Mouse (Mus musculus): Measurements from ENCODE around the gene Psma4. TPM values are rescaled to one million over a fixed set of nuclear protein-coding genes. Genes with fewer than 3 reads are reported as not detected.

Gene Psma4
- 336 and 387 TPM in 2 replicates for polyA plus RNA-seq (2014; fragmentation: Nextera tagmentation; extraction: Ambion mirVana)

DNA sequence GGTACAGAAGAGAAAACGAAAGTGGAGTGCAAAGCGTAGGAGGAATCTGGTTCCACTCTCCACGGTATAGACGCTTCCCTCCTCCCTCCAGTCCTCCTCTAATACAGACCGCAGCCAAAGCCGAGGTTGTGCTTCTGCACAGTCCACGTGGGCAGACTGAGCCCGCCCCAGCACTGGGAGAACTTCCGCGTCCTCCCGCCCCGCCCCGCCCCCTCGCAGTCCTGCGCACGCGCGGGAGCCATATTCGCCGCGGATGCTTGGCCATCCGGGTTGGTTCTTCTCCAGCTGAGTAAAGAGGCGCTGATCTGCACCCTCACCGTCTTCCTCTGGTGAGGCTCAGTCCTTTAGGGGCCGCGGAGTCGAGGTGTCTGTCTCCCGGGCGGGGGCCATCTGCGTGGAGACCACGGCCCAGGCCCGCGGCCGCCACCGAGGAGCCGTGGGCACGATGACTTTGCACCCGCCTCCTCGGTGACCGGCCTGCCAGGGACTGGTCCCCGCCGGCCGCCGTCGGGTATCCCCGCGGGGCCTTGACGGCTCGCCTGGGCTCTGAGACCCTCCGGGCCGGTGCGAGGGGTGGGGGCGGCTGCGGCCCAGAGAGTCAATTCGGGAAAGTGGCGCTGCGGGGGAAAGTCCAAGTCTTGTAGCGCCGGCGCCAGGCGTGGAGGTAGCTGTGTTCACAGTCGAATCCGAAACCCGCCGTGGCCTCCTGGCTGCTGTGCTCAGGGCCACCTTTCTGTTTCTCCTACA is at the start of gene Psma4, which contains the start of gene AY074887:
TSS of gene Psma4 (plus strand) at position 216 of the 747 bp plus-strand sequence.
TSS of gene AY074887 (minus strand) at position 424 of the 747 bp plus-strand sequence.
- peak; percentile 100 for ATAC-seq (ENCODE audit: low FRiP score, low TSS enrichment)
- WGBS = 1% methylated on average over 62 of the region's 65 CpGs
- Histone ChIP-seq H3K36me3 (ENCODE audit: control insufficient read depth, insufficient read depth, low read length) (peaks cover 36% of the 10 kb centered on the region), H3K4me2 (replicated peaks; ENCODE audit: low read depth, low read length) (peak within 1 kb of the TSS; percentile 81), H3K27ac (ENCODE audit: low read depth, low read length) (peak within 1 kb of the TSS; percentile 89), H3K4me3 (ENCODE audit: low read length) (peak within 1 kb of the TSS; percentile 92), H3K9me3 (ENCODE audit: control insufficient read depth, low read length) (no peaks in the 10 kb centered on the region), H3K27me3 (ENCODE audit: control insufficient read depth, insufficient read depth, low read length) (no peaks in the 10 kb centered on the region), H3K9ac (ENCODE audit: low read depth, low read length) (peak within 1 kb of the TSS; percentile 81), H3K4me1 (ENCODE audit: control insufficient read depth, insufficient read depth, low read length) (peaks cover 5% of the 10 kb centered on the region; the same call in 1 of the 2 replicates)

DNA sequence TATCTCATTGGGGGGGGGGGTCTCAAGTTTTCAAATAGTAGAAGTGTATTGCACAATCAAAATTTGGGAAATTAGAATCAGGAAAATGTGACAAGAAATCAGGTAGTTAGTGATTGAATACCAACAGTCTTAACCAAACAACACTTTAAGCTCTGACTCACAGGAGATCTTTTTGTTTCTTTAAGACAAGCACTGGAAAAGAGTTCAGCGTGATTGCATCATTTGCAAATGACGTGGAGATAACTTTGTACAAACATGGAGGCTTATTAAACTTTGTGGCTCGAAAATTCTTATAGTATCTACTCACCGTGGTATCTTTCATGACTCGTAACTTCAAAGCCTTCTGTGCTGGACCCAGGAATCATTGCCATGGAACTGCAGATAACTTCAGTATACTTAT is 41.1 kb upstream of the Psma4 start:
- ATAC-seq (ENCODE audit: low FRiP score, low TSS enrichment) = no peak
- H3K27me3 ChIP-seq (ENCODE audit: control insufficient read depth, insufficient read depth, low read length) = no peaks in the 10 kb centered on the region
- H3K4me1 ChIP-seq (ENCODE audit: control insufficient read depth, insufficient read depth, low read length) = no peaks in the 10 kb centered on the region
- no peak overlapping the region for H3K27ac ChIP-seq (ENCODE audit: low read depth, low read length)
- no peaks in the 10 kb centered on the region for H3K9me3 ChIP-seq (ENCODE audit: control insufficient read depth, low read length)
- no peak overlapping the region for H3K4me3 ChIP-seq (ENCODE audit: low read length)
- no peak overlapping the region for H3K9ac ChIP-seq (ENCODE audit: low read depth, low read length)
- no peak overlapping the region for H3K4me2 ChIP-seq (replicated peaks; ENCODE audit: low read depth, low read length)
- peaks cover 68% of the 10 kb centered on the region for H3K36me3 ChIP-seq (ENCODE audit: control insufficient read depth, insufficient read depth, low read length)
- WGBS = 90% methylated on average over 5 of the region's 5 CpGs

DNA sequence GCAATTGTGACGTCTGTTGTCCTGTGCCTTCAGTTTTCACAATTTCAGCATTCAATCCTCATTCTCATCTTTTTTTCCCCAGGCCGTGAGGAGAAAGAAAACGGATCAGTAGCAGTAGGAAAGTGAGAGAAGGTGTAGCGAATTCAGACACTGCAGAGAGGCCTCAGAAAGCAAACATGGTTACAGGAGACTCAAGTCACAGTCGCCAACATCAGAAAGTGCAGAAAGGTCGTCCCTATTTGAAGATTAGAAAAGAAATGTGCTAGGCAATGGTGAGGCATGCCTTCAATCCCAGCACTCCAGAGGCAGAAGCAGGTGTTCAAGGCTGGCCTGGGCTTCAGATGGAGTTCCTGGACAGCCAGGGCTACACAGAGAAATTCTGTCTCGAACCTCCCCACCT is 35.0 kb upstream of the Psma4 start:
- Histone ChIP-seq H3K27ac (ENCODE audit: low read depth, low read length) (no peak overlapping the region), H3K36me3 (ENCODE audit: control insufficient read depth, insufficient read depth, low read length) (peaks cover 10% of the 10 kb centered on the region), H3K9me3 (ENCODE audit: control insufficient read depth, low read length) (0 out of 2 replicates have a peak, but pooled peaks cover 5% of the 10 kb centered on the region), H3K4me1 (ENCODE audit: control insufficient read depth, insufficient read depth, low read length) (no peaks in the 10 kb centered on the region; the same call in 1 of the 2 replicates), H3K9ac (ENCODE audit: low read depth, low read length) (no peak overlapping the region), H3K4me2 (replicated peaks; ENCODE audit: low read depth, low read length) (no peak overlapping the region), H3K27me3 (ENCODE audit: control insufficient read depth, insufficient read depth, low read length) (no peaks in the 10 kb centered on the region), H3K4me3 (ENCODE audit: low read length) (no peak overlapping the region)
- 64% methylated on average over 7 of the region's 7 CpGs for WGBS
- ATAC-seq (ENCODE audit: low FRiP score, low TSS enrichment) = no peak

DNA sequence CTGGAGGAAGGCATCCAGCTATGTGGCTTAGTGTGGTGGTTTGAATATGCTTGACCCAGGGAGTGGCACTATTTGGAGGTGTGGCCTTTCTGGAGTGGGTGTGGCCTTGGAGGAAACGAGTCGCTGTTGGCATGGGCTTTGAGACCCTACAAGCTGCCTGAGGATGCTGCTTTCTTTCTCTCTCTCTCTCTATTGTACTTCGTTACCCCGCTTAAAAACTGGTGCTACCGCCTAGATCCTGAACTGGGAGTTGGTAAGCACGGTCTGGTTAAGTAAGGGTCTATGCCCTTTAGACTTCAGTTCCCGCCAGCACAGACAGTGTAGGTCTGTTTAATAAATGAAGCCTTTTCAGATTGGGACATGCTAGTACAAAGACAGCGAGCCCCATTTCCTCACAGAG is 34.2 kb upstream of the Psma4 start:
- ATAC-seq (ENCODE audit: low FRiP score, low TSS enrichment) = no peak
- Histone ChIP-seq H3K27ac (ENCODE audit: low read depth, low read length) (no peak overlapping the region), H3K9me3 (ENCODE audit: control insufficient read depth, low read length) (0 out of 2 replicates have a peak, but pooled peaks cover 5% of the 10 kb centered on the region), H3K4me2 (replicated peaks; ENCODE audit: low read depth, low read length) (peak overlapping the region; percentile 94; the same call in 1 of the 2 replicates), H3K4me3 (ENCODE audit: low read length) (peak overlapping the region; percentile 73; the same call in 1 of the 2 replicates), H3K36me3 (ENCODE audit: control insufficient read depth, insufficient read depth, low read length) (peaks cover 3% of the 10 kb centered on the region; the same call in 1 of the 2 replicates), H3K27me3 (ENCODE audit: control insufficient read depth, insufficient read depth, low read length) (no peaks in the 10 kb centered on the region), H3K4me1 (ENCODE audit: control insufficient read depth, insufficient read depth, low read length) (no peaks in the 10 kb centered on the region; the same call in 1 of the 2 replicates), H3K9ac (ENCODE audit: low read depth, low read length) (no peak overlapping the region)
- 75% methylated on average over 8 of the region's 8 CpGs for WGBS

DNA sequence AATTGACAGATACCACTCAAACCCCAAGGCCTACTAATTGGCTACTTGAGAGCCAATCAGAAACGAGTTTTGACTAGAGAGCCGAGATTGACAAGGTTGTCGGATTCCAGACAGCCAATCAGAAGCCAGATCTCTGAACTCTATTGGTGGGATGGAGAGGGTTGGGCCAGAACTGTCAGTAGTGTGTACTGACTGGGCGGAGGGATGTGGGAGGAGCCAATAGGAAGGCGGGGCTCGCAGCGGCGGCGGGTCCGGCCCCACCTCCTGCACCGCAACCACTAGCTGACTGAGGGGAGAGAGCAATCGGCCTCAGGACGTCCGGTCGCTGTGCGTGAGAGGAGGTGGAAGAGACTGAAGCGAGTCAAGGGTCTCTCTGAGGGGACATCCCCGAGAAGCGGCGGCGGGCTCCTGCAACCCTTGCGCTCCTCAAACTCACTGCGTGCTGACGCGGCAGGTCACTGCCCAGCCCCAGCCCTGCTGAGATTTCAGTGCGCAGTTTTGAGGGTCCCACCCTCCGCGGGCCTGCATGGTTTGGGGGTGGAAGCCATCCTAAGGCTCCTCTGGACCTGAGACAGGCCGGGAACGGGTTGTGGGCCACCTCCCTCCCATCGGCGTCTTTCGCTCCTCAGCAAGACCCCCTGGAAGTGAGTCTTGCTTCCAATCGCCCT is 33.4 kb upstream of the Psma4 start, which contains the start of gene Hykk:
TSS of gene Hykk (plus strand) at position 274 of the 668 bp plus-strand sequence.
- no peaks in the 10 kb centered on the region for H3K36me3 ChIP-seq (ENCODE audit: control insufficient read depth, insufficient read depth, low read length)
- peak within 1 kb of the TSS; percentile 94 for H3K4me2 ChIP-seq (replicated peaks; ENCODE audit: low read depth, low read length)
- H3K27me3 ChIP-seq (ENCODE audit: control insufficient read depth, insufficient read depth, low read length) = no peaks in the 10 kb centered on the region
- ATAC-seq (ENCODE audit: low FRiP score, low TSS enrichment) = peak; percentile 99
- peak within 1 kb of the TSS; percentile 73 for H3K4me3 ChIP-seq (ENCODE audit: low read length)
- H3K4me1 ChIP-seq (ENCODE audit: control insufficient read depth, insufficient read depth, low read length) = no peaks in the 10 kb centered on the region; the same call in 1 of the 2 replicates
- 0 out of 2 replicates have a peak, but pooled peaks cover 5% of the 10 kb centered on the region for H3K9me3 ChIP-seq (ENCODE audit: control insufficient read depth, low read length)
- under 1% methylated on average over 34 of the region's 34 CpGs for WGBS
- peak within 1 kb of the TSS; percentile 42; the same call in 1 of the 2 replicates for H3K27ac ChIP-seq (ENCODE audit: low read depth, low read length)
- H3K9ac ChIP-seq (ENCODE audit: low read depth, low read length) = peak within 1 kb of the TSS; percentile 73

DNA sequence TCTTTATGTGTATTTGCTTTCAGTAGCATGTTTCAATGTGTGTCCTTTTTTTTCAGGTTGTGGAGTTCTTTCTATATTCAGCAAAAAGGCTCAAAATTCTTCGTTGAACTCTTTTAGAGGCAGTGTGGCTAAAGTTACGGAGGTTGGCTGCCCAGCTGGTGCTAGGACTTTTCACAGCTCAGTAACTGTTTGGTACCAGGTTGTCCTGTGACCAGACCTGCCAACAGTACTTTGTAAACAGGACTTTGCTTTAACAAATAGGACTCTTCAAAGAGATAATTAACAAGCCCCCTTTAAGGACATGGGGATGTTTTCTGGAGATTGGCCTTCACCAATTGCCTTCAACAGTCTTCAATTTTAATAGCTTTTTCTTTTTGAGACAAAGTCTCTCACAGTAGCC is 32.4 kb upstream of the Psma4 start:
- H3K36me3 ChIP-seq (ENCODE audit: control insufficient read depth, insufficient read depth, low read length) = no peaks in the 10 kb centered on the region
- WGBS = 74% methylated on average over 2 of the region's 2 CpGs
- H3K27me3 ChIP-seq (ENCODE audit: control insufficient read depth, insufficient read depth, low read length) = no peaks in the 10 kb centered on the region
- no peak overlapping the region for H3K9ac ChIP-seq (ENCODE audit: low read depth, low read length)
- H3K27ac ChIP-seq (ENCODE audit: low read depth, low read length) = no peak overlapping the region
- ATAC-seq (ENCODE audit: low FRiP score, low TSS enrichment) = no peak
- H3K4me2 ChIP-seq (replicated peaks; ENCODE audit: low read depth, low read length) = peak overlapping the region; percentile 94
- H3K4me1 ChIP-seq (ENCODE audit: control insufficient read depth, insufficient read depth, low read length) = no peaks in the 10 kb centered on the region; the same call in 1 of the 2 replicates
- H3K4me3 ChIP-seq (ENCODE audit: low read length) = no peak overlapping the region
- 0 out of 2 replicates have a peak, but pooled peaks cover 5% of the 10 kb centered on the region for H3K9me3 ChIP-seq (ENCODE audit: control insufficient read depth, low read length)

DNA sequence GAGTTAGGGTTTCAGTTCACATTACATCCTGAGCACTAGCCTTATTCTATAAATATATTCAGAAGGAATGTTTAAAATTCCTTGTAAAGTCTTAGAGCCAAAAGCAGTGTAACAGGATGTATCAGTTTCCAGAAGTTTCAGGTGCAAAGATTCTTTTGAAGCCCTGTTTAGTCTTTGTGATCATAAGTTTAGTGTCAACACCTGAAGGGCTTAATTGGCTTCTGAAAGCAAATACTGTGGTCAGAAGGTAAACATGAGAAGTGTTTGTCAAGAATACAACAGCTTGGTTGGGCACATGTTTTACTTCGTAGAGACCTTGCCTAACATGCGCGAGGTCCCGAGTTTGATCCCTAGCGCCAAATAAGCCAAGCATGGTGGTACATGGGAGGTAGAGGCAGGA is 31.8 kb upstream of the Psma4 start:
- H3K9ac ChIP-seq (ENCODE audit: low read depth, low read length) = no peak overlapping the region
- ATAC-seq (ENCODE audit: low FRiP score, low TSS enrichment) = no peak
- 95% methylated on average over 5 of the region's 5 CpGs for WGBS
- H3K36me3 ChIP-seq (ENCODE audit: control insufficient read depth, insufficient read depth, low read length) = no peaks in the 10 kb centered on the region
- no peaks in the 10 kb centered on the region for H3K27me3 ChIP-seq (ENCODE audit: control insufficient read depth, insufficient read depth, low read length)
- no peak overlapping the region for H3K4me2 ChIP-seq (replicated peaks; ENCODE audit: low read depth, low read length)
- 0 out of 2 replicates have a peak, but pooled peaks cover 5% of the 10 kb centered on the region for H3K9me3 ChIP-seq (ENCODE audit: control insufficient read depth, low read length)
- no peak overlapping the region for H3K27ac ChIP-seq (ENCODE audit: low read depth, low read length)
- H3K4me3 ChIP-seq (ENCODE audit: low read length) = no peak overlapping the region
- H3K4me1 ChIP-seq (ENCODE audit: control insufficient read depth, insufficient read depth, low read length) = no peaks in the 10 kb centered on the region; the same call in 1 of the 2 replicates

DNA sequence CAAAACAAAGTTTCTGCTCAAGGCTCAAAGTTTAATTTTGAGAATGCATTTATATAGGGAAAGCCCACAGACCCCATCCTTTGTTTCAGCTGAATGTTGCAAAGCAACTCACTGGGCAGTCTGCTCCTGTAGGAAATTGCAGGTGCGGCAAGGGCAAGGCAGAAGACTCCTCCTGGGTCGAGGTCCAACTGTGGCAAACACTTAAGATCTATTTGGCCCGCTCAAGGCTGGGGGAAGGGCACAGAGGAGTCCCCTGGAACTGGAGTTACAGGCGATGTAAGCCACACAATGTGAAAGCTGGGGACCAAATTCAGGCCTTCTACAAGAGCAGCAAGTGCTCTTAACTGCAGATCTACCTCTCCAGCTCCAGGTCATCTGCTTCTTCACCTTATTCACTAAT is 30.6 kb upstream of the Psma4 start:
- H3K36me3 ChIP-seq (ENCODE audit: control insufficient read depth, insufficient read depth, low read length) = no peaks in the 10 kb centered on the region
- H3K4me1 ChIP-seq (ENCODE audit: control insufficient read depth, insufficient read depth, low read length) = no peaks in the 10 kb centered on the region; the same call in 1 of the 2 replicates
- no peak overlapping the region for H3K4me2 ChIP-seq (replicated peaks; ENCODE audit: low read depth, low read length)
- no peak overlapping the region for H3K4me3 ChIP-seq (ENCODE audit: low read length)
- 47% methylated on average over 4 of the region's 4 CpGs for WGBS
- H3K9ac ChIP-seq (ENCODE audit: low read depth, low read length) = no peak overlapping the region
- ATAC-seq (ENCODE audit: low FRiP score, low TSS enrichment) = no peak
- H3K27ac ChIP-seq (ENCODE audit: low read depth, low read length) = no peak overlapping the region
- H3K27me3 ChIP-seq (ENCODE audit: control insufficient read depth, insufficient read depth, low read length) = no peaks in the 10 kb centered on the region
- H3K9me3 ChIP-seq (ENCODE audit: control insufficient read depth, low read length) = 0 out of 2 replicates have a peak, but pooled peaks cover 5% of the 10 kb centered on the region

All from kidney, embryonic 14.5 days (tissue).